Mouse (Mus musculus): ENCODE measurements around the gene Ing1.

The Ing1 gene

GRCm38 (mm10) chr8:11554799-11555719 is at the start of gene Ing1:
Gene Ing1 (plus strand): TSS chr8:11555571.
- DNase-seq (ENCODE audit: extremely low read depth, insufficient read length, low spot score), result peak; percentile 99

- no peak for DNase-seq (ENCODE audit: extremely low read depth, insufficient read length, low spot score)
These were observed 49.3 kb upstream of the Ing1 start for GRCm38 (mm10) chr8:11506074-11506473.

- no peak for DNase-seq (ENCODE audit: extremely low read depth, insufficient read length, low spot score)
These were observed 48.6 kb upstream of the Ing1 start for GRCm38 (mm10) chr8:11506802-11507201.

GRCm38 (mm10) chr8:11508880-11509279 is 46.5 kb upstream of the Ing1 start:
- DNase-seq (ENCODE audit: extremely low read depth, insufficient read length, low spot score), result no peak

- no peak for DNase-seq (ENCODE audit: extremely low read depth, insufficient read length, low spot score)
These were observed 44.4 kb upstream of the Ing1 start for GRCm38 (mm10) chr8:11510971-11511370.

- no peak for DNase-seq (ENCODE audit: extremely low read depth, insufficient read length, low spot score)
These were observed 42.7 kb upstream of the Ing1 start for GRCm38 (mm10) chr8:11512711-11513110.

GRCm38 (mm10) chr8:11513247-11513646 is 42.1 kb upstream of the Ing1 start:
- DNase-seq (ENCODE audit: extremely low read depth, insufficient read length, low spot score), result no peak

- DNase-seq (ENCODE audit: extremely low read depth, insufficient read length, low spot score), result no peak
These were observed 39.1 kb upstream of the Ing1 start for GRCm38 (mm10) chr8:11516292-11516691.

GRCm38 (mm10) chr8:11517366-11518055 is 37.9 kb upstream of the Ing1 start:
- DNase-seq (ENCODE audit: extremely low read depth, insufficient read length, low spot score), result no peak

- DNase-seq (ENCODE audit: extremely low read depth, insufficient read length, low spot score), result no peak
These were observed 37.3 kb upstream of the Ing1 start for GRCm38 (mm10) chr8:11518056-11518396.

- no peak for DNase-seq (ENCODE audit: extremely low read depth, insufficient read length, low spot score)
These were observed 36.7 kb upstream of the Ing1 start for GRCm38 (mm10) chr8:11518676-11519075.

GRCm38 (mm10) chr8:11523331-11523730 is 32.0 kb upstream of the Ing1 start:
- no peak for DNase-seq (ENCODE audit: extremely low read depth, insufficient read length, low spot score)

GRCm38 (mm10) chr8:11530155-11530770 is 25.1 kb upstream of the Ing1 start:
- DNase-seq (ENCODE audit: extremely low read depth, insufficient read length, low spot score), result no peak

GRCm38 (mm10) chr8:11530849-11531248 is 24.5 kb upstream of the Ing1 start:
- DNase-seq (ENCODE audit: extremely low read depth, insufficient read length, low spot score), result no peak

- no peak for DNase-seq (ENCODE audit: extremely low read depth, insufficient read length, low spot score)
These were observed 20.9 kb upstream of the Ing1 start for GRCm38 (mm10) chr8:11534494-11534893.

GRCm38 (mm10) chr8:11539049-11539448 is 16.3 kb upstream of the Ing1 start:
- DNase-seq (ENCODE audit: extremely low read depth, insufficient read length, low spot score), result no peak

- no peak for DNase-seq (ENCODE audit: extremely low read depth, insufficient read length, low spot score)
These were observed 15.2 kb upstream of the Ing1 start for GRCm38 (mm10) chr8:11540182-11540581.

GRCm38 (mm10) chr8:11542031-11542430 is 13.3 kb upstream of the Ing1 start:
- DNase-seq (ENCODE audit: extremely low read depth, insufficient read length, low spot score), result peak; percentile 55

- no peak for DNase-seq (ENCODE audit: extremely low read depth, insufficient read length, low spot score)
These were observed 12.5 kb upstream of the Ing1 start for GRCm38 (mm10) chr8:11542866-11543265.

- DNase-seq (ENCODE audit: extremely low read depth, insufficient read length, low spot score), result no peak
These were observed 11.0 kb upstream of the Ing1 start for GRCm38 (mm10) chr8:11544386-11544785.

- no peak for DNase-seq (ENCODE audit: extremely low read depth, insufficient read length, low spot score)
These were observed 8.3 kb upstream of the Ing1 start for GRCm38 (mm10) chr8:11547063-11547462.

- peak; percentile 40 for DNase-seq (ENCODE audit: extremely low read depth, insufficient read length, low spot score)
These were observed 5.7 kb upstream of the Ing1 start for GRCm38 (mm10) chr8:11549706-11550105.
